ENCODE assay signal across 8 mouse cellular contexts in the genomic region with DNA sequence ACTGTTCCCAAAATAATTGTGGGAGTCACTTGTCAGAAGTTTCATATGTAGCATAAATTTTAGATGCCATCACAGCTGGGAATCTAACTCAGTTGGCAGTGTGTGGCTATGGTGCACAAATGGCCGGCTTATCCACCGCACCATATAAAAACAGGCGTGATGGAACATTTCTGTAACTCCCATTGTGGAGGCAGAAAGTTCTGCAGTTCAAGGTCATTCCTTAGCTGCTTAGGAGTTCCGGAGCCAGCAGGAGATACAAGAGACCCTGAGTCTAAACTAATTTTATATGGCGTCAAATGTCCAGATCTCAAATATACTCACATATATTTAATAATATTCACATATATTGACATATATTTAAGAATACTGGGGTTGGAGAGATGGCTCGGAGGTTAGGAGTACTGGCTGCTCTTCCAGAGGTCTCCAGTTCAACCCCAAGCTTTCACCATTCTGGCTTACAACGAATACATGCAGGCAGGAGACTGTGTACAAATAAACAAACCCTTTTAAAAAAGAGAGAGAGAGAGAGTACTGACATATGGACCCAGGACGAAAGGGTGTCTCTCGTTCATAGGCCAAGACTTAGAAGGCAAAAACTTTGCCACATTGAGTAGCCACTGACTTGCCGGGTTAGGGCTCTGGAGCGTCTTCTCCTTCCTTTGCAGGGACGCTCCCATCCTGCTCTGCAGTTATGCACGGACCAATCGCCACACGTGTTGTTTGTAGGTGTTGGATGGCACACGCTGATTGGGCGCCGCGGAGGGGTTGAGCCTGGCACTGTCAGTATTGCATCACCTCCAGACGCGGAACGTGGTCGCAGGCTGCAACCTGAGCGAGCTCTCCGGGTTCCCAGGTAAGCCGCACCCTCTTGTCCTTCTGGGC. TPM values are rescaled to one million over a fixed set of nuclear protein-coding genes. Genes with fewer than 3 reads are reported as not detected.
A peak's percentile ranks its signal among the peaks of the same experiment; 100 is the strongest.
DNase-seq lines count a peak whose midpoint lies in the region; ATAC-seq and TF ChIP-seq lines count a peak whose summit lies in the region.

A gene (plus strand): TSS at position 750 of the 882 bp plus-strand sequence.

- H3K9ac ChIP-seq in forebrain, embryonic 12.5 days = peak within 1 kb of the TSS; percentile 82
- peak within 1 kb of the TSS; percentile 76 for H3K9ac ChIP-seq in heart, postnatal 0 days (replicated peaks; ENCODE audit: low read depth, low read length)
- H3K9ac ChIP-seq in liver, embryonic 16.5 days (ENCODE audit: low read depth, low read length) = peak within 1 kb of the TSS; percentile 90
- H3K9ac ChIP-seq in neural tube, embryonic 13.5 days = peak within 1 kb of the TSS; percentile 84

- DNase-seq in c-Kit-positive CD71-positive TER-119-positive erythroid progenitor cells, embryonic 14.5 days (ENCODE audit: low spot score) = peak; percentile 99
- peak; percentile 94 for DNase-seq in heart, postnatal 0 days (ENCODE audit: low spot score)
- DNase-seq in kidney, postnatal 4 days = peak; percentile 99

- H3K4me1 ChIP-seq in E14TG2a.4 (replicated peaks; ENCODE audit: low read depth, low read length) = peaks cover 45% of the 10 kb centered on the region
- peaks cover 21% of the 10 kb centered on the region for H3K4me1 ChIP-seq in forebrain, embryonic 12.5 days
- H3K4me1 ChIP-seq in heart, postnatal 0 days (ENCODE audit: control insufficient read depth, insufficient read depth) = peaks cover 16% of the 10 kb centered on the region; the same call in 1 of the 2 replicates
- H3K4me1 ChIP-seq in liver, embryonic 16.5 days (ENCODE audit: control insufficient read depth, low read depth, low read length) = peaks cover 14% of the 10 kb centered on the region
- peaks cover 30% of the 10 kb centered on the region for H3K4me1 ChIP-seq in neural tube, embryonic 13.5 days (replicated peaks)
- no peaks in the 10 kb centered on the region for H3K4me1 ChIP-seq in testis, adult 2 months (ENCODE audit: control insufficient read depth, insufficient read depth, low read length)

- TF ChIP-seq POLR2A in testis, adult 2 months (IDR thresholded peaks at IDR 0.05; ENCODE audit: control insufficient read depth, low read depth, low read length) = peak; percentile 93

- H3K27ac ChIP-seq in forebrain, embryonic 12.5 days = peak within 1 kb of the TSS; percentile 50
- H3K27ac ChIP-seq in heart, postnatal 0 days (ENCODE audit: low read depth) = peak within 1 kb of the TSS; percentile 73
- peak within 1 kb of the TSS; percentile 92 for H3K27ac ChIP-seq in liver, embryonic 16.5 days (ENCODE audit: low read length)
- H3K27ac ChIP-seq in neural tube, embryonic 13.5 days (replicated peaks) = peak within 1 kb of the TSS; percentile 66
- H3K27ac ChIP-seq in testis, adult 2 months (ENCODE audit: control insufficient read depth, insufficient read depth, low read depth, low read length) = peak within 1 kb of the TSS; percentile 72

- peaks cover 51% of the 10 kb centered on the region for H3K36me3 ChIP-seq in E14TG2a.4 (ENCODE audit: insufficient read depth, low read length)
- H3K36me3 ChIP-seq in forebrain, embryonic 12.5 days (replicated peaks) = peaks cover 23% of the 10 kb centered on the region
- peaks cover 16% of the 10 kb centered on the region for H3K36me3 ChIP-seq in heart, postnatal 0 days (replicated peaks; ENCODE audit: control insufficient read depth, insufficient read depth, low read length)
- H3K36me3 ChIP-seq in liver, embryonic 16.5 days (ENCODE audit: control insufficient read depth, insufficient read depth) = no peaks in the 10 kb centered on the region; the same call in 1 of the 2 replicates
- H3K36me3 ChIP-seq in neural tube, embryonic 13.5 days = peaks cover 20% of the 10 kb centered on the region
- no peaks in the 10 kb centered on the region for H3K36me3 ChIP-seq in testis, adult 2 months (ENCODE audit: control insufficient read depth, insufficient read depth, low read length)

- H3K9me3 ChIP-seq in E14TG2a.4 (ENCODE audit: low read length) = no peaks in the 10 kb centered on the region
- H3K9me3 ChIP-seq in forebrain, embryonic 12.5 days = no peaks in the 10 kb centered on the region
- no peaks in the 10 kb centered on the region for H3K9me3 ChIP-seq in heart, postnatal 0 days (replicated peaks; ENCODE audit: control insufficient read depth, low read length)
- no peaks in the 10 kb centered on the region for H3K9me3 ChIP-seq in liver, embryonic 16.5 days (replicated peaks; ENCODE audit: control insufficient read depth, low read length)
- no peaks in the 10 kb centered on the region for H3K9me3 ChIP-seq in neural tube, embryonic 13.5 days

- peak; percentile 74; the same call in 1 of the 2 replicates for TF ChIP-seq EP300 in heart, postnatal 0 days (IDR thresholded peaks at IDR 0.05; ENCODE audit: low read depth)

- 6% methylated on average over 26 of the region's 26 CpGs for WGBS in forebrain, embryonic 12.5 days
- WGBS in heart, postnatal 0 days = 4% methylated on average over 26 of the region's 26 CpGs
- 5% methylated on average over 26 of the region's 26 CpGs for WGBS in liver, embryonic 16.5 days (ENCODE audit: insufficient replicate concordance)
- WGBS in neural tube, embryonic 13.5 days = 4% methylated on average over 26 of the region's 26 CpGs

- peak; percentile 100 for ATAC-seq in forebrain, embryonic 12.5 days (ENCODE audit: low FRiP score)
- ATAC-seq in heart, postnatal 0 days (ENCODE audit: insufficient read depth, low read depth) = peak; percentile 100
- peak; percentile 100 for ATAC-seq in liver, embryonic 16.5 days (ENCODE audit: low read depth)
- ATAC-seq in neural tube, embryonic 13.5 days (ENCODE audit: low read depth) = peak; percentile 100

- H3K27me3 ChIP-seq in E14TG2a.4 (ENCODE audit: insufficient read depth, low read length) = no peaks in the 10 kb centered on the region
- no peaks in the 10 kb centered on the region for H3K27me3 ChIP-seq in forebrain, embryonic 12.5 days
- no peaks in the 10 kb centered on the region for H3K27me3 ChIP-seq in heart, postnatal 0 days (ENCODE audit: control insufficient read depth, insufficient read depth, low read length)
- no peaks in the 10 kb centered on the region for H3K27me3 ChIP-seq in liver, embryonic 16.5 days (ENCODE audit: control insufficient read depth, insufficient read depth, low read depth, low read length)
- no peaks in the 10 kb centered on the region for H3K27me3 ChIP-seq in neural tube, embryonic 13.5 days
- H3K27me3 ChIP-seq in testis, adult 2 months (ENCODE audit: control insufficient read depth, insufficient read depth, low read length) = no peaks in the 10 kb centered on the region

- peak within 1 kb of the TSS; percentile 97 for H3K4me3 ChIP-seq in E14TG2a.4 (replicated peaks; ENCODE audit: low read length)
- peak within 1 kb of the TSS; percentile 86 for H3K4me3 ChIP-seq in forebrain, embryonic 12.5 days (replicated peaks)
- peak within 1 kb of the TSS; percentile 81 for H3K4me3 ChIP-seq in heart, postnatal 0 days (ENCODE audit: low read depth, low read length)
- H3K4me3 ChIP-seq in liver, embryonic 16.5 days (ENCODE audit: low read depth, low read length) = peak within 1 kb of the TSS; percentile 85
- peak within 1 kb of the TSS; percentile 87 for H3K4me3 ChIP-seq in neural tube, embryonic 13.5 days
- H3K4me3 ChIP-seq in testis, adult 2 months (ENCODE audit: control insufficient read depth, low read depth, low read length) = peak within 1 kb of the TSS; percentile 85

- no peak for TF ChIP-seq CTCF in E14TG2a.4 (conservative IDR thresholded peaks at IDR 0.05; ENCODE audit: low read length)
- TF ChIP-seq CTCF in heart, postnatal 0 days (IDR thresholded peaks at IDR 0.05; ENCODE audit: low read depth) = no peak
- TF ChIP-seq CTCF in testis, adult 2 months (IDR thresholded peaks at IDR 0.05; ENCODE audit: control insufficient read depth, insufficient read depth, insufficient replicate concordance, low read depth, low read length) = no peak

- peak within 1 kb of the TSS; percentile 78 for H3K4me2 ChIP-seq in forebrain, embryonic 12.5 days
- peak within 1 kb of the TSS; percentile 72 for H3K4me2 ChIP-seq in heart, postnatal 0 days (ENCODE audit: low read depth, low read length)
- H3K4me2 ChIP-seq in liver, embryonic 16.5 days (ENCODE audit: low read depth, low read length) = peak within 1 kb of the TSS; percentile 75
- H3K4me2 ChIP-seq in neural tube, embryonic 13.5 days = peak within 1 kb of the TSS; percentile 97

RNA-seq across cellular contexts. Expression of the gene that starts here (rescaled TPM):
- polyA plus RNA-seq in forebrain, embryonic 12.5 days (2016; fragmentation: Nextera tagmentation; extraction: Ambion mirVana) = 96.2 and 102 TPM in 2 replicates
- total RNA-seq in heart, postnatal 0 days (2014; rRNA removed; ENCODE audit: low replicate concordance) = 27.8 and 34.2 TPM in 2 replicates
- polyA plus RNA-seq in heart, postnatal 0 days (2015; fragmentation: Nextera tagmentation; extraction: Ambion mirVana) = 22.1 and 24.9 TPM in 2 replicates
- 48.3 and 50.2 TPM in 2 replicates for polyA plus RNA-seq in liver, embryonic 16.5 days (2015; fragmentation: Nextera tagmentation; extraction: Ambion mirVana)
- polyA plus RNA-seq in neural tube, embryonic 13.5 days (2015; fragmentation: Nextera tagmentation; extraction: Ambion mirVana) = 59.9 and 66.6 TPM in 2 replicates
- 15.3 and 16.7 TPM in 2 replicates for polyA plus RNA-seq in testis, adult 2 months (2012; rRNA removed)

Comparison
In these comparisons a context has a peak if more than half of its experiments do, and no peak if none do; other contexts are left out.
1. Peak in every context shown above with its lines: DNase-seq, ATAC-seq, H3K4me3 ChIP-seq and H3K27ac ChIP-seq.